Mouse (Mus musculus): ENCODE data around the gene Spink4. TPM values are rescaled to one million over a fixed set of nuclear protein-coding genes. Genes with fewer than 3 reads are reported as not detected.

The Spink4 gene
- polyA plus RNA-seq, 1 experiment from 2014 or later: 560 TPM

Other genes starting within 250 kb of the Spink4 start
- 21.7 and 22.3 TPM in 2 replicates for gene Aptx, start 216.9 kb upstream of the Spink4 start, polyA plus RNA-seq (2015; fragmentation: Nextera tagmentation; extraction: Ambion mirVana)
- gene Dnaja1, start 197.9 kb upstream of the Spink4 start, polyA plus RNA-seq (2015; fragmentation: Nextera tagmentation; extraction: Ambion mirVana): 295 and 316 TPM in 2 replicates
- gene Smu1, start 162.1 kb upstream of the Spink4 start, polyA plus RNA-seq (2015; fragmentation: Nextera tagmentation; extraction: Ambion mirVana): 136 and 145 TPM in 2 replicates
- 26.6 and 27.3 TPM in 2 replicates for gene B4galt1, start 66.0 kb upstream of the Spink4 start, polyA plus RNA-seq (2015; fragmentation: Nextera tagmentation; extraction: Ambion mirVana)
- 142 and 152 TPM in 2 replicates for gene Bag1, start 28.2 kb downstream of the Spink4 start, polyA plus RNA-seq (2015; fragmentation: Nextera tagmentation; extraction: Ambion mirVana)
- 103 and 104 TPM in 2 replicates for gene Chmp5, start 28.4 kb downstream of the Spink4 start, polyA plus RNA-seq (2015; fragmentation: Nextera tagmentation; extraction: Ambion mirVana)
- gene Nfx1, start 50.9 kb downstream of the Spink4 start, polyA plus RNA-seq (2015; fragmentation: Nextera tagmentation; extraction: Ambion mirVana): 69.1 and 70.5 TPM in 2 replicates
- gene Aqp7, start 128.1 kb downstream of the Spink4 start, polyA plus RNA-seq (2015; fragmentation: Nextera tagmentation; extraction: Ambion mirVana): 0.56 and 0.83 TPM in 2 replicates
- 4.4 and 4.5 TPM in 2 replicates for gene Aqp3, start 178.1 kb downstream of the Spink4 start, polyA plus RNA-seq (2015; fragmentation: Nextera tagmentation; extraction: Ambion mirVana)
- 20.0 and 21.8 TPM in 2 replicates for gene Nol6, start 204.4 kb downstream of the Spink4 start, polyA plus RNA-seq (2015; fragmentation: Nextera tagmentation; extraction: Ambion mirVana)
- 53.5 and 65.4 TPM in 2 replicates for gene Ube2r2, start 215.7 kb downstream of the Spink4 start, polyA plus RNA-seq (2015; fragmentation: Nextera tagmentation; extraction: Ambion mirVana)

All from intestine, embryonic 16.5 days (tissue).